Mouse (Mus musculus) adrenal gland, adult 2 months (tissue): Measurements from ENCODE around the gene Cep95. TPM values are rescaled to one million over a fixed set of nuclear protein-coding genes. Genes with fewer than 3 reads are reported as not detected.
"Not testable (repeated sequence)": the region's sequence is repeated elsewhere in the genome, so short reads cannot be mapped to it uniquely, and the experiment has no call there.

Experiments used
- DNase-seq: peaks from one replicate; pipeline ENCODE4 v3.0.0; 2021
- long read RNA-seq: library from polyadenylated mRNA; stranded (forward); transcript quantifications from one replicate; pipeline ENCODE4 v2.0.0, GENCODE M21; 2021
- polyA plus RNA-seq: library from polyadenylated mRNA; depleted of rRNA; stranded (reverse); fragments of >200 nt; gene quantifications from 2 replicates; pipeline ENCODE4 v1.2.3, GENCODE M21; 2012; rRNA removed
- total RNA-seq, 2 experiments: library from RNA; stranded (reverse); gene quantifications; 2 replicates each; pipeline ENCODE4 v1.2.3; 2021

Gene Cep95
- total RNA-seq (10 to 100 TPM in 1 of 2 experiments, 1 to 10 TPM in 1; 7.1 to 12.5 TPM), polyA plus RNA-seq (0.73 and 0.92 TPM in 2 replicates)
- long read RNA-seq, partial matches to known transcripts, result 0 of 3 reads
- long read RNA-seq, other reads (novel, unspliced or antisense), result 2 of 3 reads

DNA sequence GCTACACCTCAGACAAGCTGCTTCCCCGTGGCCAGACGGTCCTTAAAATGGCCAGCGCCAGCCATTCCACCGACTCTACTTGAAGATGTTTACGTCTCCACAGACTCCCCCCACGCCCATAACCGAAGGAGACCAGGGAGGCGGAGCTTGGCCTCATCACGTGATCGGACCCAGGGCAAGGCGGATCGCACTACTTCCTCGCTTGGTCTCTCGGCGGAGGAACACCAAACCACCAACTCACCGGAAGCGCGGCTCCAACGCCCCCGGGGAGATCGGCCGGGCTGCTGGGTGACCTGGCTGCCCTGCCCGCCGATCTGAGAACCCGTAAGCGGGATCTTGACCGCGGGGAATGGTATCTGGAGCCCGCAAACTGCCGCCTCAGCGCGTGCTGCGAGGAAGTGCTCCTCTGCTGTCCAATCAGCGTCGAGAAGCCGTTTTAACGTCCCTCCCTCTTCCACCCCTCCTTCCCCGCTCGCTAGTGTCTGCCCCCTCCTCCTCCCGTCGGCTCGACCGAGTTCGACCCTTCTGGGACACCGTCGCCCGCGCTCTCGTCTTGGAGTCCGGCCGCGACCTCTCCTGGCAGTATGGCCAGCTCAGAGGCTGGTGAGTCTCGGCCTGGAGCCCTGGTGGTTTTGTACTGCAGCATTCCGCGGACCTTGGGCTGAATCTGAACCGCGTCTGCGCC lies at the start of gene Cep95, which contains the start of gene Ddx5:
Cep95 (plus strand) TSS at position 478 of the 685 bp plus-strand sequence.
Ddx5 (minus strand) TSS at position 411 of the 685 bp plus-strand sequence.
- peak; percentile 98 for DNase-seq

DNA sequence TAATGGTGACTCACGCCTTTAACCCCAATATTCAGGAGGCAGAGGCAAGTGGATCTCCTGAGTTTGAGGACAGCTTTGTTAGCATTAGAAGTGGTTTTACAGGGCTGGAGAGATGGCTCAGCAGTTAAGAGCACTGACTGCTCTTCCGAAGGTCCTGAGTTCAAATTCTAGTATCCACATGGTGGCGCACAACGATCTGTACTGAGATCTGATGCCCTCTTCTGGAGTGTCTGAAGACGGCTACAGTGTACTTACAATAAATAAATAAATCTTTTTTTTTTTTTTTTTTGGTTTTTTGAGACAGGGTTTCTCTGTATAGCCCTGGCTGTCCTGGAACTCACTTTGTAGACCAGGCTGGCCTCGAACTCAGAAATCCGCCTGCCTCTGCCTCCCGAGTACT lies 48.3 kb upstream of the Cep95 start:
- DNase-seq, result not testable (repeated sequence)

DNA sequence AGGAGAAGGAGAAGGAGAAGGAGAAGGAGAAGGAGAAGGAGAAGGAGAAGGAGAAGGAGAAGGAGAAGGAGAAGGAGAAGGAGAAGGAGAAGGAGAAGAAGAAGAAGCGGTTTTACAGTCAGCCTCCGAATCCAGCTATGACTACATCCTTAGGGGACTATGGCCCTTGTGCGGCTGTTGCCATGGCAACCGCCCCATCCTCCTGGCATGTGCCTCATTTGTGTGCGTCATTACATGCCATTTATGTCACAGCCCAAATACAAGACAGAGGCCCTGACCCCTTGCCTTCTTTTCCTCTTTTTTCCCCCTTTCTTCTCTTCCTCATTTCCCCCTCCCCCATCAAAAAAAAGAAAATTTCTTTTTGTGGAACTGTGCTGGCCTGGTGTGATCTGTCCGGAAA lies 47.8 kb upstream of the Cep95 start:
- DNase-seq, result no peak

DNA sequence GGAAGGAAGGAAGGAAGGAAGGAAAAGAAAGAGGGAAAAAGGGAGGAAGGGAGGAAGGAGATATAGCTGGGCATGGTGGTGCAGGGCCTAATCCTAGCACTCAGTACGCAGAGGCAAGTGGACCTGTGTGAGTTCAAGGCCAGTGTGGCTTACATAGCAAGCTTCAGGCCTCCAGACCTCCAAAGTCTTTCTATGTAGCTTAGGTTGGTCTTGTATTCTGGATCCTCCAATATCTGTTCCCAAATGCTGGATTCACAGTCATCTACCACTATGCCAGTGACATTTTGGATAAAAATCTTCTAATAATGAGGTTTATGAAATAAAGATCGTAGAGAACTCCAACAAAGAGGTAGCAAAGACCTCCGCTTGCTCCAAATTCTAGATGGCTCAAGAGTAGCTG lies 47.2 kb upstream of the Cep95 start:
- no peak for DNase-seq

DNA sequence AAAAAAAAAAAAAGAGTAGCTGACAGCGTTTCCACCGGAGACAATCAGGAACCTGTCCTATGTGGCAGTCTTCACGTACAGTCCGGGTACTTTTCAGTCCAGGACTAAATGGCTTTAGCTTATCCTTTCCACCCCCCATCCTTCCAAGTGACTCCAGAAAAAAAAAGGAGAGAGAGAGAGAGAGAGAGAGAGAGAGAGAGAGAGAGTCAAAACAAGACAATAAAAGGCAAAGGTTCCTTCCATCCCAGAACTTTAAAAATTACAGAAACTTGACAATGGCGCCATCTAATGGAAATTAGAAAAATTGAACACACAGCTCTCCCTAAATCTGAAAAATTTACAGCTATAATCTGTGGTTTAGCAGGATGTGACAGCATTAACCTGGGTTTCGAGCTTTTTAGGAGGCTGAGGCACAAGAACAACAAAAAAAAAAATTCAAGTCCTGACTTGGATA lies 46.6 kb upstream of the Cep95 start:
- DNase-seq, result no peak

DNA sequence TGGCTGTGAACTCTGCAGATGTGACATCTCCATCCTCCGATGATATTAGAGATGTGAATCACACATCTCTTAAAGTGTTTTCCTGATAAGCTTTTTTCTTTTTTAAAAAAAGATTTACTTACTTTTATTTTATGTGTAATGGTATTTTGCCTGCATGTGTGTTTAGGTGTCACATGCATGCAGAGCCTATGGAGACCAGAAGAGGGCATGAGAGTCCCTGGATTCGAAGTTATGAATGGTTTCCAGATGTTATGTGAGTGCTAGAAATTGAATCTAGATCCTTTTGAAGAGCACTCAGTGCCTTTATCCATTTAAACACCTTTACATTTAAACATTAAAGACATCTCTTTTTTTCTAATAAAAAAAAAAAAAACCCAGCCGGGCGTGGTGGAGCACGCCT lies 44.1 kb upstream of the Cep95 start:
- no peak for DNase-seq

DNA sequence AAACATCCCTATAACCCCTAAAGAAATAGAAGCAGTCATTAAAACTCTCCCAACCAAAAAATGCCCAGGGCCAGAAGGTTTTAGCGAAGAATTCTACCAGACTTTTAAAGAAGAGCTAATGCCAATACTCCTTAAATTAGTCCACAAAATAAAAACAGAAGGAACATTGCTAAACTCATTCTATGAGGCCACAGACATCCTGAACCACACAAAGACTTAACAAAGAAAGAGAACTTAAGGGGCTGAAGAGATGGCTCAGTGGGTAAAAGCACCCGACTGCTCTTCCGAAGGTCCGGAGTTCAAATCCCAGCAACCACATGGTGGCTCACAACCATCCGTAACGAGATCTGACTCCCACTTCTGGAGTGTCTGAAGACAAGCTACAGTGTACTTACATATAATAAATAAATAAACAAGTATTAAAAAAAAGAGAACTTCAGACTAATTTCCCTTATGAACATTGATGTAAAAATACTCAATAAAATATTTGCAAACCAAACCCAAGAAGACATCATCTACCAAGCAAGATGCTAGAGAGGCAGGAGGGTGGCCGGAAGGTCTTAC lies 39.4 kb upstream of the Cep95 start:
- DNase-seq, result not testable (repeated sequence)

DNA sequence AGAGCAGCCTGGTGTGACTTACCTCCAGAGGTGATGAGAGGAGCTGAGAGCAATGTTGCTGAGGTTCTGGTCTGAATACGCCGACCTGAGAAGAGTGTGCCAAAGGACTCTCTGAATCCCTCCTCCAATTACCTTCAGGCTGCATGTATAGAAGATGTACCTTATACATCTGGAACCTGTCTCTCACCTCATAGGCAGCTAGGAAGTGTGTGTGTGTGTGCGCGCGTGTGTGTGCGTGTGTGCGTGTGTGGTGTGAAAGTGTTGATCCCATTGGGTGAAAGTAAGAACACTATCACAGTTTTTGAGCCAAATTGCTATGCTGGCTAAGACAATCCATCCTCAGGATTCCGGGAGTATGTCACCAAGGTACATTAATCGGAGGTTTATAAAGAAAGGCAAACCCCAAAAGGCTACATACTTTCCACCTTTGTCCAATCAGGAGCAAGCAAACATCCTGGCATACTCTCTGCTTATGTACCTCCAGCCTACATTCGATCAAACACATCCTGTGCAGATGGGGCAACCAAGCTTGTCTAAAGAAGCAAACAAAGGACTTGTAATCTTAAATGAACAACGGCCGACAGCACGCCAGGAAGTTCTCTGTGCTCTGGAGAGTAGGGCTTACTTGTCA lies 38.8 kb upstream of the Cep95 start, which contains the start of gene Pecam1:
Pecam1 (minus strand) TSS at position 508 of the 631 bp plus-strand sequence.
- DNase-seq, result no peak

DNA sequence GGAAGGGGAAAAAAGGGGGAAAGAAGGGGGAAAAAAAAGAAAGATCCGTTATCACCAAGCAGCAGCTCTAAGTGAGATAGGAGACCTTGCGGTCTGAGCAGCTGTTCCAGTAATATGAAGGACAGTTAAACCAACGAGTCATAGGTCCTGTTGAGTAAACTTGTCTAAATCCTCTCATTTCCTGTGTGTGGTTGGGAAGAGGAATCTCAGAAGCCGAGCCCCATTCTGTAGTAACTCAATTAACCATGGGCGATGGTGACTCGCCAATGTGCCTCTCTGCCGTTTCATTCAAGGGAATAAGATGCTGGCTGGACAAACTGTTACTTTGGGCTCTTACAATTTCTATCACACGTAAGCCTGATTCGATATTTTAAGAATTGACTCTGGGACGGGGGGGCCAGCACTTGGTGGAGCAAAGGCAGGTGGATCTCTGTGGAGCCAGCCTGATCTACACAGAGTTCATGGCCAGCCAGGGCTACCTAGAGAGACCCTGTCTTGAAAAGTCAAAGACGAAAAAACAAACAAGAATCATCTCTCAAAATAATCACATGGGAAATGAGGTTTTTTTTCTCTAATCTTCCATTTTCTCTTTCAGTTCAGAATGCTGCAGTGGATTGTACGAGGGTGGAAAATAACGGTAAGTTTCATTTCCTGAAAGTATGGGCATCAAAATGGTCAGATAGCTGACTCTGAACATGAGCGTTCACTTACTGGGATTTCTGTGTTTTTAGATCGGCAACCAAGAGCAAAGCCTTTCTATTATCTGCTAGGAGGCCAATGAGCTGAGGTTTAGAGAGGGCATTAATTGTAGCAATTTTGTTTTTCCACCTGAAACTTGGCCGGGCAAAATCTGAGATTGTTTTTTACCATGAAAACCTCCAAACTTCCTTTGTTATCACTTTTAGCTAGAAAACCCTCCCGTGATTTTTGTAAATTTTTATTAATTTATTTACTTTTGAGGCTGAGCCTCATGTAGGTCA lies 37.7 kb upstream of the Cep95 start, which contains the start of gene Milr1:
Milr1 (plus strand) TSS at position 188 of the 980 bp plus-strand sequence.
- DNase-seq, result no peak

DNA sequence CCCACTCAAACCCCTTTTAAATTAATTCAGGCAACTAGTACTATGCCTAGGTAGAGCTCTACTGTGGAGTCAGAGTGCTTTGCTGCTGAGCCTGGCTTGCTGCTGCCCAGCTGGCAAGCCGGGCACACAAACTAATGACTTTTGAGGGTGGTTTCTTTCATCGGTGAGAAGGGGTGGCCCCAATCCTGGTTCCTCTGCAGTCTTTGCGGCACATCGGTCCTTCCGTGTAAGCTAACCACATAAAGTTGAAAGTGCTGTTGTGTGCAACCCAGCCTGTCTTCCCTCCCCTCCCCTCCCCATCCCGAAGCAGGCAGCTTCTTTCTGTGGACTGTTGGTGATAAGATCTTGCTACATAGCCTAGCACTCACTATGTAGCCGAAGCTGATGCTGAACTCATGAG lies 36.9 kb upstream of the Cep95 start:
- peak; percentile 24 for DNase-seq

DNA sequence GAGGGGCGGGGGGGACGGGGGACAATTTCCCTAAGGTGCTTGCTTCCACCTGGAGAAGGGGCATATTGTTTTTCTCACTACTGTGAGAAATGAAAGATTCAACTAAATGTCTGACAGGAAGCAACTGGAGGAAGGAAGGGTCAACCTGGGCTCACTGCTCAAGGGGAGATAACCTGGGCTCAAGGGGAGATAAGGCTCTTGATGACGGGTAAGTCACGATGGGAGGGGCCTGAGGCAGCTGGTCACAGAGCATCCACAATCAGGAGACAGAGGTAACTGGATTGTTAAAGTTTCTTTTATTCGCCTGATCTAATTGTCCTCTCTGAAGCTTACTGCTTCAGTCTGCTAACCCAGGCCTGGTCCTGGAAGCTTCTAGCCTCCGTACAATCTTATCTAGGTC lies 35.7 kb upstream of the Cep95 start:
- no peak for DNase-seq

DNA sequence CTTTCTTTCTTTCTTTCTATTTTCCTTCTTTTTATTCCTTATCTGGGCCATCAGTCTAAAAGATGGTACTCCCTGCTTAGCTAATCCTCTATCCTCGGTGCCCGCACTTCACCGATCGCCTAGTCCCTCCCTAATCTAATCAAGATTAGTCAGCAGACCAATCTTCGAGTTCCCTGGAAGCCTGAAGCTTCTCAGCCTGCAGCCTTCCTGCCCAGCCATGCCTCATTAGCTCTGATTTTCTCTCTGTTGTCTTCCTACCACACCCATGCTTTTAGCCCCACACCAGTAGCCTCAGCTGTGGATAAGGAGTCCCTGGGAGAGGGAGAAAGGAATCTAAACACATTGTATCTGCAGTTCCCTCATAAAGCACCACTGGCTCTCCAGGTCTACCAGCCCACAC lies 33.5 kb upstream of the Cep95 start:
- DNase-seq, result no peak

DNA sequence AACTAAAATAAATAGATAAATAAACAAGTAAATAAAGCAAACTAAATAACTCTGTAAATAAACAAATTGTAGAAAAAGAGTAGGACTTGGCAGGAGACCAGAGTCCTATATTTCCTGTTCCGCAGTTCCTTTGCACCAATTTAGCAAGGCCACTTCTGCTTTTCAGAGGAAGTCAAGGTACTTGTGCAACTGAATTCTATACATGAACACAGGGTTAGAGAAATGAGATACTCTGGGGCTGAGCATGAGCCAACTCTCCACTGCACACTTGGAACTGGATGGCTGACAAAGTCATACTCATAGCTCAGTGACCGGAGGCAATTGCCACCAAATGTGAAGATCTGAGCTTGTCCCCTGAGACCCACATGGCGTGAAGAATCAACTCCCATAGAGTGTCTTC lies 30.0 kb upstream of the Cep95 start:
- no peak for DNase-seq

DNA sequence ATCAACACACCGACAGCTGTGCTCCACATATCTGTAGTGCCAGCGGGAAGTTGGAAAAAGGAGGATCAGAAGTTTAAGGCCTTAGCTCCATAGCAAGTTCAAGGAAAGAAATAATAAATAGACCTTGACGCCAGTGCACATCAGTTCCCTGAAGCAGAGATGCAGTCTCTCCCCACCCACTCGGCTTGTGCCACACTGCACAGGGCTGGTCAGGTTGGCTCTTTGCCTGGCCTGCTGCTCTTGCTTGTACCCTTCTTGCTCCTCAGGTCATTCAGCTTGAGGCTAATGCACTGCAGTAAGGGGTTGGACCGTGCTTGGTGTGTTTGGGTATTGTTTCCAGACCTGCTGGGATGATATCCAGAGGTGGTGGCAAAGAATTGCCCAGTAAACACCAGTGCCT lies 28.5 kb upstream of the Cep95 start:
- DNase-seq, result no peak

DNA sequence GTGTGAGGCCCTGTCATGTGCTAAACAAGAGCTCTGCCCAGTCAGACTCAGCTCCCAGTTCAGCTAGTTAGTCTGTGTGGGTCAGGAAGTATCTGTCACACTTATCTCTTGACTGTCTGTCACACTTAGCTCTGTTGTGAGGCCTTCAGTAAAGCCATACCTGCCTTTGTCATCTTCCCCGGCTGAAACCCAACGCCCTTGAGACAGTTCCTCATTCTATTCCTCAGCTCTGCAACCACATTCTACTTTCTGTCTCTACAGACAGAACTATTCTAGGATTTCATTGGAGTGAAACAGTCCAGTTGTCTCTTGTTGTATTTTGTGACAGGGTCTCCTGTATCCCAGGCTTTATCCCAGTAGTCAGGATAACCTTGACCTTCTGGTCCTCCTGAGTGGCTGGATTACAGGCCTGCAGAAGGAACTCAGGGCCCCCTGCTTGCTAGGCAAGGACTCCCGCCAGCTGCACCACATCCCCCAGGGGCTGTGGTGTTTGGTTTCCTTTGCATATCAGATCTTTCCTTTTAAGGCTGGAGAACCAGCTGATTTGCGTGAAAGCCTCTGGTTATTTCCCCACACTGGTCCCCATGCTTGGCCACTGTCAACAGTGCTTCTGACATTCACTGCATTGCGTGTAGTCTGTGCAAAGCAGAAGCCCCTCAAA lies 26.8 kb upstream of the Cep95 start:
- no peak for DNase-seq

DNA sequence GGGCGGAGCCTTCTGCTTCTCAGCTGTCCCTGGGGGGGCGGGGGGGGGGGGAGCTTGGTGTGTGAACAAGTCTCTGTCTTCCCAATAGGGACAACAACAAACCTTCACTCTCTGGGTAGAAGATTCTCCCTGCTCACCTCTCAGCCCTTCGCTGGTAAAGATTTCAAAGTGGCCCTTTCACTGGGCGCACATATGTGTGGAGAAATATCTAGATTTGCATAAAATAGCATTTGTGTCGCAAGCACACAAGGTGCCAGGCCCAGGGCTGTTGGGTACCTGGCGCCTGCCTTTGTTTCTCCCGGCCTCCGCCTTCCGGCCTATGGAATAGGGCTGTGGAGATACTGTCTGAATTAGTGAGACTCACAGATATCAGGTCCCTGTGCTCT lies 26.3 kb upstream of the Cep95 start:
- no peak for DNase-seq

DNA sequence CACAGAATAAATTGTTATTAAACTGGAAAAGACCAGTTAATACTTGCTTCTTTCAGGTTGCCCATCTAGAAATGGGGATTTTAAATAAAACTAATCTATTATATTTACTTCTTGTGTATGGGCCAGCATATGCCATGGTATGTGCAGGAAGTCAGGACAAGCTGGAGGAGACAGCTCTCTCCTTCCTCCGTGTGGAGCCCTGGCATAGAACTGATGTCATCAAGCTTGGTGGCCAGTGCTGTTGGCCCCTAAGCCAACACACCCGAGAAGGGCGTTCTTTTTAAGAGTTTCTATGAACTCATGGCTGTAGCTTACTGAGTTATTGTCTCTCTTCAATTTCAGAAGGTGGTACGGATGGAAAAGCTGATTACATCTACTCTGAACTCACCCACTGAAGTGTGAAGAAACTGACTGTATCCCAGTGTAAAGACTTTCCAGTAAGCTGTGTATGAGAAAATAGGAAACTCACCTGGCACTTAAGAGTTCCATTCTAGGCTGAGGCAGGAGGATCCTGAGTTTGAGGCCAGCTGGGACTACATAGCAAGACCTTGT lies 22.4 kb upstream of the Cep95 start:
- no peak for DNase-seq

DNA sequence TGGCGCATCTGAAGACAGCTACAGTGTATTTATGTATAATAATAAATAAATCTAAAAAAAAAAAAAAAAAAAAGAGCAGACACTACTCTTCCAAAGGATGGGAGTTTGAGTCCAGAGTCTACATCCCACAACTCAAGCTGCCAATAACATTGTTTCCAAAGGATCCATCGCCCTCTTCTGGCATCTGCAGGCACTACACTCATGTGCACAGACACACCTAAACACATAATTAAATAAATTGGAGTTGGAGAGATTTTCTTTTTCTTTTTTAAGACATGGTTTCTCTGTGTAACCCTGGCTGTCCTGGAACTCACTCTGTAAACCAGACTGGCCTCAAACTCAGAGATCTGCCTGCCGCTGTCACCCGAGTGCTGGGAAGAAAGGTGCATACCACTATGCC lies 21.5 kb upstream of the Cep95 start:
- DNase-seq, result no peak

DNA sequence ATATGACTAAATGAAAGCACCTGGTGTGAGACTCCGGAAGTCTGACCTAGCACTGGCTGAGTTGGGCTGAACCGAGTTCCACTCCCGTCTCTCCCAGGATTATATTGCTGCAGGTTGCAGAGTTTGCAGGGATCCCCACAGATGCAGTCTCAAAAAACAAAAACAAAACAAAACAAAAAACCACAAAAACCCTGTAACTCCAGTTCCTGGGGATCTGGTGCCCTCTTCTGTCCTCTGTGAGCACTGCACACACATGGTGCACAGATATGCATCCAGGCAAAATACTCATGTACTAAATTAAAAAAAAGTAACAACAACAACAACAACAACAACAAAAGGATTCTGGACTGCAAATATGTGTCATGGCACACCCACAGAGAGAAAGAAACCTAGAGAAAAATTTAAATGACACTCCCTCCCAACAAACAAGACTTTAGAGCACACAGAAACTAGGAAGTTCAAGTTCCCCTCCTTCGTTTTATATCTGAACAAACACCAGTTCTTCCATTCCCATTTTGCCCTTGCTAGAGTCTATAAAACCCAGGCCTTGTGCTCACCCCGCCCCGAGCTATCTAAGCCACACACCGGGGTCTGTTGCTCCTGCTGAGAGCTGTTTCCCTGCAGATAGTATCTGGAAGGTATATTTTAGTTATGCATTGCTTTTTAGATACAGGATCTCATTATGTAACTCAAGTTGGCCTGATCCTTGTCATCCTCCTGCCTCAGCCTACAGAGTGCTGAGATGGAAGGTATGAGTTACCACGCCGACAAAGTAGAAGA lies 18.7 kb upstream of the Cep95 start:
- DNase-seq, result no peak

DNA sequence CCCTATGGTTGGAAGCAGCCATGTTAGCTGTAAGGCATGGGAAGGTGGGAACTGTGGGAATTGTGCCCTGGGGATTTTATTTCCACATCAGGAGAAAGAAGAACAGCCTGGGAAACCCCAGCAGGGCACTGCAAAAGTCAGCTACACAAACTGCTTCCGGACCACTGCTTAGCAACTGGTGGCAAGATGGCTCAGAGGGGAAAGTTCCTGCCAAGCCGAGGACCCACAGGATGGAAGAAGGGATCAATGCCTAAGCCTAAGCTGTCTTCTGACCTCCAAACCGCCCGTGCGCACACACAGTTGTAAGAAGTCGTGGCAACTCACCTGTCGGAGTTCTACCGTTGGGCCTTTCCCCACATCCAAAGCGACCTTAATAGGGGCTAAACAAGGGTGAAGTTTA lies 16.0 kb upstream of the Cep95 start:
- no peak for DNase-seq
